Mouse (Mus musculus): ENCODE data around the gene Etl4.
A peak's percentile ranks its signal among the peaks of the same experiment; 100 is the strongest.

- TF ChIP-seq CTCF (IDR thresholded peaks at IDR 0.05; ENCODE audit: low read depth) = peak; percentile 46
- TF ChIP-seq EP300 (IDR thresholded peaks at IDR 0.05; ENCODE audit: low read depth) = no peak
Measured at GRCm38 (mm10) chr2:20813986-20814385, 904.4 kb downstream of the Etl4 start.

Measured in liver, embryonic 14.5 days (tissue).